Mouse (Mus musculus) midbrain, postnatal 0 days (tissue): ENCODE measurements around the gene Cma2. TPM values are rescaled to one million over a fixed set of nuclear protein-coding genes. Genes with fewer than 3 reads are reported as not detected.
A peak's percentile ranks its signal among the peaks of the same experiment; 100 is the strongest.

Experiments used
- ATAC-seq: fragments of 200-750 bp; cut with Nextera tagmentation; 2 replicates; pipeline ENCODE4 v1.8.0; 2017; ENCODE audit warnings: moderate number of reproducible peaks, mild to moderate bottlenecking, moderate TSS enrichment, moderate library complexity; ENCODE audit not compliant: low FRiP score
- DNase-seq: peaks from one replicate; pipeline ENCODE4 v3.0.0-alpha.2; 2015; ENCODE audit warnings: low spot score
- H3K27ac ChIP-seq: fragments of 300-500 bp; sonication (generic); 2 replicates; pipeline ENCODE4 v1.5.1; 2014; ENCODE audit warnings: low read depth, mild to moderate bottlenecking, low read length, mixed read lengths
- H3K27me3 ChIP-seq: fragments of 300-500 bp; sonication (generic); 2 replicates; pipeline ENCODE4 v1.6.1; 2014; ENCODE audit warnings: low read length, control low read depth, mixed read lengths; ENCODE audit not compliant: insufficient read depth
- H3K36me3 ChIP-seq: fragments of 300-500 bp; sonication (generic); 2 replicates; pipeline ENCODE4 v1.6.1; 2014; ENCODE audit warnings: low read length, control low read depth, mixed read lengths; ENCODE audit not compliant: insufficient read depth
- H3K4me1 ChIP-seq: fragments of 300-500 bp; sonication (generic); 2 replicates; pipeline ENCODE4 v1.6.1; 2014; ENCODE audit warnings: mild to moderate bottlenecking, control low read depth, antibody characterized with exemption, low read length, mixed read lengths; ENCODE audit not compliant: insufficient read depth
- H3K4me2 ChIP-seq: fragments of 300-500 bp; sonication (generic); 2 replicates; pipeline ENCODE4 v1.6.1; 2014; ENCODE audit warnings: low read depth, mild to moderate bottlenecking, low read length, mixed read lengths; ENCODE audit not compliant: poor library complexity, severe bottlenecking
- H3K4me3 ChIP-seq: fragments of 300-500 bp; sonication (generic); 2 replicates; pipeline ENCODE4 v1.5.1; 2014; ENCODE audit warnings: low read depth, mild to moderate bottlenecking, low read length, moderate library complexity
- H3K9ac ChIP-seq: fragments of 300-500 bp; sonication (generic); replicated peaks from 2 replicates; pipeline ENCODE4 v1.6.1; 2014; ENCODE audit warnings: mild to moderate bottlenecking, low read length, moderate library complexity, mixed read lengths; ENCODE audit not compliant: poor library complexity, severe bottlenecking
- H3K9me3 ChIP-seq: fragments of 300-500 bp; sonication (generic); 2 replicates; pipeline ENCODE4 v1.6.1; 2016; ENCODE audit warnings: low read length, control low read depth
- CTCF ChIP-seq: IDR thresholded peaks from 2 replicates; pipeline ENCODE4 v1.5.1; 2016; ENCODE audit warnings: antibody characterized with exemption, mild to moderate bottlenecking
- WGBS: fragments of 180-500 bp; shearing (Covaris S2); extraction: QIAGEN DNeasy Blood & Tissue Kit; methylation state at CpG from one replicate; pipeline ENCODE4 v1.1.7; 2014; 5-methylcytosine and 5-hydroxymethylcytosine counted together
- polyA plus RNA-seq: library from polyadenylated mRNA; unstranded; fragments of >200 nt; fragmentation: Nextera tagmentation; extraction: Ambion mirVana; gene quantifications from 2 replicates; pipeline ENCODE4 v1.2.1, GENCODE M21; 2015
- total RNA-seq: library from RNA; depleted of rRNA; stranded (reverse); fragments of >200 nt; gene quantifications from 2 replicates; pipeline ENCODE4 v1.2.3, GENCODE M21; 2014; rRNA removed

The Cma2 gene
- total RNA-seq (not detected in 2 replicates), polyA plus RNA-seq (not detected in 2 replicates)

- no peak for DNase-seq
- 89% methylated on average over 6 of the region's 6 CpGs for WGBS
- H3K4me2 ChIP-seq = no peak within 1 kb of the TSS
- no peak within 1 kb of the TSS for H3K9ac ChIP-seq
- H3K4me3 ChIP-seq = no peak within 1 kb of the TSS
- ATAC-seq = no peak
- TF ChIP-seq CTCF = no peak
- H3K4me1 ChIP-seq = no peaks in the 10 kb centered on the region
- H3K9me3 ChIP-seq = no peaks in the 10 kb centered on the region
- no peaks in the 10 kb centered on the region for H3K27me3 ChIP-seq
- H3K36me3 ChIP-seq = no peaks in the 10 kb centered on the region
- H3K27ac ChIP-seq = no peak within 1 kb of the TSS
Measured at GRCm38 (mm10) chr14:55950346-55951030, at the start of gene Cma2. TSS of gene Cma2 (plus strand) at chr14:55950980.

GRCm38 (mm10) chr14:55905518-55905917 is 45.3 kb upstream of the Cma2 start:
- TF ChIP-seq CTCF = peak; percentile 54
- no peak for ATAC-seq
- 26% methylated on average over 1 of the region's 1 CpGs for whole genome bisulfite sequencing

DNA sequence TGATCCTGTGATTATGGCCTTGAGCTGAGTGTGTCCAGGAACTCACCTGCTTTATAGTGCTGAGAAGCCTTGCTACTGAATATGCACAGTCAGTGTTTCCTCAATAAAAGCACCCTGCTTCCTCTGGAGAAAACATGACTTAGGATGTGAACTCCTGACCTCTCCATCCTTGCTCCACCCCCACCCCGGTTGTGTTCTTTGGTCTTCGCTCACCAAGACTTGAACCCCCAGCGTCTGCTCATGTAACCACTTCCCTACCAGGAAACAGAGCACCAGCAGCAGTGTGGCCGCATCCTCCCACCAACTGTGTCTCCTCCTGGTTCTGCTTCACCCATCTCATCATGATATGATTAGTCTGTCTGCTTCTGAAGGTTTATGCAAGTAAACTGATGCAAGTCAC is 37.4 kb upstream of the Cma2 start:
- no peak overlapping the region for H3K4me3 ChIP-seq
- no peak for DNase-seq
- no peaks in the 10 kb centered on the region for H3K4me1 ChIP-seq
- no peaks in the 10 kb centered on the region for H3K9me3 ChIP-seq
- H3K9ac ChIP-seq = no peak overlapping the region
- H3K27ac ChIP-seq = no peak overlapping the region
- WGBS = 64% methylated on average over 4 of the region's 4 CpGs
- ATAC-seq = no peak
- H3K4me2 ChIP-seq = no peak overlapping the region
- TF ChIP-seq CTCF = no peak
- H3K27me3 ChIP-seq = no peaks in the 10 kb centered on the region
- no peaks in the 10 kb centered on the region for H3K36me3 ChIP-seq

More at GRCm38 (mm10) chr14:55905518-55905917, 45.3 kb upstream of the Cma2 start:
- H3K4me1 ChIP-seq = no peaks in the 10 kb centered on the region; the same call in 1 of the 2 replicates
- H3K36me3 ChIP-seq = no peaks in the 10 kb centered on the region
- no peak overlapping the region for H3K4me3 ChIP-seq
- no peak overlapping the region for H3K9ac ChIP-seq
- no peaks in the 10 kb centered on the region for H3K27me3 ChIP-seq
- H3K9me3 ChIP-seq = no peaks in the 10 kb centered on the region
- H3K4me2 ChIP-seq = no peak overlapping the region
- no peak overlapping the region for H3K27ac ChIP-seq
- DNase-seq = no peak

- Histone ChIP-seq H3K27ac (no peak overlapping the region), H3K4me2 (peak overlapping the region; percentile 21; the same call in 1 of the 2 replicates), H3K9me3 (no peaks in the 10 kb centered on the region), H3K36me3 (no peaks in the 10 kb centered on the region), H3K4me3 (no peak overlapping the region), H3K9ac (no peak overlapping the region), H3K4me1 (no peaks in the 10 kb centered on the region), H3K27me3 (no peaks in the 10 kb centered on the region)
- TF ChIP-seq CTCF = peak; percentile 99
- ATAC-seq (peak; percentile 86), DNase-seq (peak; percentile 96)
- 39% methylated on average over 14 of the region's 14 CpGs for WGBS
Measured at GRCm38 (mm10) chr14:55918240-55919082, 32.3 kb upstream of the Cma2 start.

GRCm38 (mm10) chr14:55922475-55923232 is 28.1 kb upstream of the Cma2 start:
- Histone ChIP-seq H3K27ac (no peak overlapping the region), H3K36me3 (no peaks in the 10 kb centered on the region), H3K9me3 (no peaks in the 10 kb centered on the region), H3K4me2 (no peak overlapping the region), H3K4me3 (no peak overlapping the region), H3K9ac (no peak overlapping the region), H3K27me3 (no peaks in the 10 kb centered on the region), H3K4me1 (no peaks in the 10 kb centered on the region)
- no peak for TF ChIP-seq CTCF
- whole genome bisulfite sequencing = 81% methylated on average over 7 of the region's 7 CpGs
- ATAC-seq (no peak), DNase-seq (no peak)
